Mouse (Mus musculus) hindbrain, embryonic 16.5 days (tissue): ENCODE results near the gene Kifc1. TPM values are rescaled to one million over a fixed set of nuclear protein-coding genes. Genes with fewer than 3 reads are reported as not detected.
"Not testable (repeated sequence)": the region's sequence is repeated elsewhere in the genome, so short reads cannot be mapped to it uniquely, and the experiment has no call there.

Source experiments
- ATAC-seq: fragments of 200-750 bp; cut with Nextera tagmentation; 2 replicates; pipeline ENCODE4 v1.8.0; 2017; ENCODE audit warnings: moderate TSS enrichment, moderate library complexity
- H3K27ac ChIP-seq: fragments of 300-500 bp; sonication (generic); 2 replicates; pipeline ENCODE4 v1.5.1; 2014; ENCODE audit warnings: low read depth, mild to moderate bottlenecking, control low read depth, low read length, moderate library complexity
- H3K27me3 ChIP-seq: fragments of 300-500 bp; sonication (generic); replicated peaks from 2 replicates; pipeline ENCODE4 v1.6.1; 2014; ENCODE audit warnings: low read length; ENCODE audit not compliant: control insufficient read depth, insufficient read depth
- H3K36me3 ChIP-seq: fragments of 300-500 bp; sonication (generic); 2 replicates; pipeline ENCODE4 v1.6.1; 2014; ENCODE audit warnings: mild to moderate bottlenecking, low read length, moderate library complexity, mixed read lengths; ENCODE audit not compliant: control insufficient read depth, insufficient read depth
- H3K4me1 ChIP-seq: fragments of 300-500 bp; sonication (generic); 2 replicates; pipeline ENCODE4 v1.6.1; 2014; ENCODE audit warnings: low read depth, low read length; ENCODE audit not compliant: control insufficient read depth, insufficient read depth
- H3K4me2 ChIP-seq: fragments of 300-500 bp; sonication (generic); 2 replicates; pipeline ENCODE4 v1.6.1; 2014; ENCODE audit warnings: mild to moderate bottlenecking, low read length, control low read depth, moderate library complexity
- H3K4me3 ChIP-seq: fragments of 300-500 bp; sonication (generic); 2 replicates; pipeline ENCODE4 v1.5.1; 2014; ENCODE audit warnings: mild to moderate bottlenecking, low read length, control low read depth, moderate library complexity
- H3K9ac ChIP-seq: fragments of 300-500 bp; sonication (generic); 2 replicates; pipeline ENCODE4 v1.6.1; 2014; ENCODE audit warnings: low read depth, mild to moderate bottlenecking, control low read depth, low read length, moderate library complexity
- H3K9me3 ChIP-seq: fragments of 300-500 bp; sonication (generic); 2 replicates; pipeline ENCODE4 v1.6.1; 2014; ENCODE audit warnings: mild to moderate bottlenecking, low read length, moderate library complexity; ENCODE audit not compliant: control insufficient read depth
- WGBS: fragments of 180-500 bp; shearing (Covaris S2); extraction: QIAGEN DNeasy Blood & Tissue Kit; methylation state at CpG from one replicate; pipeline ENCODE4 v1.1.7; 2014; 5-methylcytosine and 5-hydroxymethylcytosine counted together
- polyA plus RNA-seq: library from polyadenylated mRNA; unstranded; fragments of >200 nt; fragmentation: Nextera tagmentation; extraction: Ambion mirVana; gene quantifications from 2 replicates; pipeline ENCODE4 v1.2.1, GENCODE M21; 2015

Kifc1 gene
- polyA plus RNA-seq, 1 experiment from 2014 or later, result 2.5 TPM

- H3K36me3 ChIP-seq, H3K9me3 ChIP-seq, H3K4me3 ChIP-seq, H3K9ac ChIP-seq, ATAC-seq, H3K27ac ChIP-seq, H3K4me1 ChIP-seq, H3K27me3 ChIP-seq, H3K4me2 ChIP-seq: not testable (repeated sequence)
- WGBS, result 83% methylated on average over 4 of the region's 4 CpGs
Measured at GRCm38 (mm10) chr17:33898193-33898592, 7.7 kb upstream of the Kifc1 start.

GRCm38 (mm10) chr17:33897114-33897794, 6.8 kb upstream of the Kifc1 start:
- ATAC-seq, result no peak
- Histone ChIP-seq H3K4me1 (no peaks in the 10 kb centered on the region), H3K36me3 (no peaks in the 10 kb centered on the region), H3K4me2 (no peak overlapping the region), H3K9me3 (no peaks in the 10 kb centered on the region), H3K4me3 (no peak overlapping the region), H3K27me3 (no peaks in the 10 kb centered on the region), H3K27ac (no peak overlapping the region), H3K9ac (no peak overlapping the region)
- WGBS, result 44% methylated on average over 6 of the region's 6 CpGs

- not testable (repeated sequence) for H3K9me3 ChIP-seq, H3K27ac ChIP-seq, H3K4me3 ChIP-seq, H3K36me3 ChIP-seq, H3K9ac ChIP-seq, H3K4me1 ChIP-seq, H3K4me2 ChIP-seq, H3K27me3 ChIP-seq, ATAC-seq
- WGBS, result 84% methylated on average over 4 of the region's 4 CpGs
Measured at GRCm38 (mm10) chr17:33893011-33893410, 2.5 kb upstream of the Kifc1 start.

GRCm38 (mm10) chr17:33892429-33892828, 2.0 kb upstream of the Kifc1 start:
- peaks cover 4% of the 10 kb centered on the region; the same call in 1 of the 2 replicates for H3K4me1 ChIP-seq
- 17% methylated on average over 7 of the region's 7 CpGs for WGBS

GRCm38 (mm10) chr17:33891892-33892291, 1.4 kb upstream of the Kifc1 start:
- H3K36me3 ChIP-seq, H3K9ac ChIP-seq, H3K9me3 ChIP-seq, H3K4me1 ChIP-seq, H3K27me3 ChIP-seq, H3K4me2 ChIP-seq, ATAC-seq, H3K4me3 ChIP-seq, H3K27ac ChIP-seq: not testable (repeated sequence)
- 71% methylated on average over 6 of the region's 6 CpGs for WGBS

More at GRCm38 (mm10) chr17:33892429-33892828, 2.0 kb upstream of the Kifc1 start:
- H3K9me3 ChIP-seq, result no peaks in the 10 kb centered on the region
- no peak overlapping the region for H3K4me3 ChIP-seq
- H3K9ac ChIP-seq, result no peak overlapping the region
- H3K27me3 ChIP-seq, result no peaks in the 10 kb centered on the region
- ATAC-seq, result no peak
- no peak overlapping the region for H3K4me2 ChIP-seq
- no peaks in the 10 kb centered on the region for H3K36me3 ChIP-seq
- H3K27ac ChIP-seq, result no peak overlapping the region

- no peak overlapping the region for H3K27ac ChIP-seq
- no peaks in the 10 kb centered on the region for H3K36me3 ChIP-seq
- H3K4me2 ChIP-seq, result no peak overlapping the region
- no peak for ATAC-seq
- no peak overlapping the region for H3K9ac ChIP-seq
- peaks cover 4% of the 10 kb centered on the region; the same call in 1 of the 2 replicates for H3K4me1 ChIP-seq
- H3K9me3 ChIP-seq, result no peaks in the 10 kb centered on the region
- no peak overlapping the region for H3K4me3 ChIP-seq
- no peaks in the 10 kb centered on the region for H3K27me3 ChIP-seq
- WGBS, result 68% methylated on average over 2 of the region's 2 CpGs
Measured at GRCm38 (mm10) chr17:33891357-33891756, 896 bp upstream of the Kifc1 start.

- ATAC-seq, H3K9me3 ChIP-seq: not testable (repeated sequence)
- under 1% methylated on average over 38 of the region's 44 CpGs for WGBS
Measured at GRCm38 (mm10) chr17:33889941-33890532, 424 bp downstream of the Kifc1 start.

GRCm38 (mm10) chr17:33888230-33888629, 2.2 kb downstream of the Kifc1 start:
- H3K4me3 ChIP-seq, ATAC-seq: not testable (repeated sequence)

More at GRCm38 (mm10) chr17:33889941-33890532, 424 bp downstream of the Kifc1 start:
- Histone ChIP-seq H3K9ac (peak overlapping the region; percentile 59), H3K4me2 (peak overlapping the region; percentile 74), H3K27ac (peak overlapping the region; percentile 48; the same call in 1 of the 2 replicates), H3K4me3 (peak overlapping the region; percentile 61)
- H3K27me3 ChIP-seq, H3K36me3 ChIP-seq, H3K4me1 ChIP-seq: not testable (repeated sequence)

GRCm38 (mm10) chr17:33887802-33888201, 2.7 kb downstream of the Kifc1 start:
- not testable (repeated sequence) for H3K4me2 ChIP-seq

More at GRCm38 (mm10) chr17:33888230-33888629, 2.2 kb downstream of the Kifc1 start:
- not testable (repeated sequence) for H3K4me1 ChIP-seq, H3K36me3 ChIP-seq, H3K9me3 ChIP-seq, H3K27me3 ChIP-seq, H3K4me2 ChIP-seq, H3K9ac ChIP-seq, H3K27ac ChIP-seq

More at GRCm38 (mm10) chr17:33887802-33888201, 2.7 kb downstream of the Kifc1 start:
- H3K27ac ChIP-seq, H3K9me3 ChIP-seq, H3K4me3 ChIP-seq, ATAC-seq, H3K4me1 ChIP-seq, H3K9ac ChIP-seq, H3K36me3 ChIP-seq, H3K27me3 ChIP-seq: not testable (repeated sequence)
- WGBS, result 87% methylated on average over 2 of the region's 2 CpGs
